Mouse (Mus musculus): ENCODE results near the gene Ctla4. TPM values are rescaled to one million over a fixed set of nuclear protein-coding genes. Genes with fewer than 3 reads are reported as not detected.

Ctla4 gene
- total RNA-seq, 2 experiments from 2014 or later: not detected

DNA sequence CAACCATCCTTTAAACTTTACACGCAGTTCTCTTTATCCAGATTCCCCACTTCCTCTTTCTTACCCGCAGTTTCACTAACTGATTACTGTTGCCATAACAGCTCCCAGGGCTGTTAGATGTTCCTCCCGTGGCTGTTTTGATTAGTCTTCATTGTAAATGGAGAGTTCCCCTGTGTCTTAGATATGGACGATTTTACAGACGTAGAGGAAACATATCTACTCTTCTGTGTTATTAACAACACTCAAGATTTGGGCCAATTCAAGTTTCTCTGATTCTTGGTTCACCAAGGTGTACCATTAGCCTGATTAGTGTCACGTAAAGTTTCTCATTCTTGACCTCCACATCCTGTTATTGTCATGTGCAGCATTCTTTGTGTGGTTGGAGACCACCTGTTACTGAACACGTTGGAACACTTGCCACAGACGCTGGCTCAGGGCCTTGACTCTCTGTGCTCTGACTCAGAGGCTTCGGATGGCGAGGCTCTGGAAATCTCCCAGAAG, 29.5 kb downstream of the Ctla4 start:
- no peak for DNase-seq (ENCODE audit: low spot score in 2 of 2)

DNA sequence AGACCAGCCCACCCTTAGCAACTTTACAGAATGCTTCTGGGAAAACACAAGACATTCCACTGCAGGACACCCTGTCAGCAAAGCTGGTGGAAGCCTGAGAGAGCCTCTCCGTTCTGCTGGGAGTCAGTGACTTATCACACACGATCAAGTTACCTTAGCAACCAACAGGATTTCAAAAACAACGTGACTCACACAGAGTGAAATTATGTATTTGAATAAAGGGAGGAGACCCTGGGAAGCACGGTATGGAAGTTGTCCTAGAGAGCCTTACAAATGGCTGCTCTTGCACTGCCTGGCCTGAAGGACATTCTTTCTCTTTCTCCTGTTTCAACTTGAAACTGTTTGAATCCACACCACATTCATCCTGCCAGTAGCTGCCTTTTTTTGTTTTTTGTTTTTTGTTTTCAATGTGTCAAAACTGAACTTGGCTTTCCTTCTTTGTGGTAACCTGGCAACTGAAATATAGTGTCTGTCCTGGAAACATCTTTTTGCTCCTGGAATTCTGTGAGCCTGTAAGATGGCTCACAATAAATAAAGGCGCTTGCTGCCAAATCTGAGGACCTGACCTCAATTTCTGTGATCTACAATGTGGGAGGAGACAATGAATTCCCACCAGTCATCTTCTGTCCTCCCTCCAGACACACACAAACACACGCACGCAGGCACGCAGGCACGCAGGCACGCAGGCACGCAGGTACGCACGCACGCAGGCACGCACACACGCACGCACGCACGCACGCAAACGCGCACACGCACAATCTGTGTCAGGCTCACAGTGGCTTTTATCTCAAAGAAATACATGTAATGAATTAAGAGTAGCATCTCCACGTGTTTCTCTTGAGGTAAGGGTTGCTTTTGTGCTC, 33.9 kb downstream of the Ctla4 start:
- no peak for DNase-seq (ENCODE audit: low spot score in 2 of 2)

DNA sequence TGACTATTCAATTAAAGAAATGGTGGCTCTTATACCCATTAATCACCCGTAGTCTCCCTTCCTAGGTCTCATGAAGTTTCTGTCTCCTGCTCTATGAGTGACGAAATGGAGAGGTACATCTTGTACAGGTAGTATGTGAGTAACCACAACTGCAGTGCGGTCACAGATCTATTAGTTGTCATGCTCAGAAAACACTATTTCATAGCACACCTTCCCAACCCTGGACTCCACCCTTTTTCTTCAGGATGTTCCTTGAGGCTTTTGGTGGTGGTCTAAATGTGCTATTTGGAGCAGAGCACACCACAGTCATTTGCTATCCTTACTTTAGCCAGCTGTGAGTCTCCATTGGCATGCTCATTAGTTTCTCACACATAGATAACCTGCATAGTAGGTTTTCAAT, 42.2 kb downstream of the Ctla4 start:
- no peak for DNase-seq (ENCODE audit: low spot score in 2 of 2)

DNA sequence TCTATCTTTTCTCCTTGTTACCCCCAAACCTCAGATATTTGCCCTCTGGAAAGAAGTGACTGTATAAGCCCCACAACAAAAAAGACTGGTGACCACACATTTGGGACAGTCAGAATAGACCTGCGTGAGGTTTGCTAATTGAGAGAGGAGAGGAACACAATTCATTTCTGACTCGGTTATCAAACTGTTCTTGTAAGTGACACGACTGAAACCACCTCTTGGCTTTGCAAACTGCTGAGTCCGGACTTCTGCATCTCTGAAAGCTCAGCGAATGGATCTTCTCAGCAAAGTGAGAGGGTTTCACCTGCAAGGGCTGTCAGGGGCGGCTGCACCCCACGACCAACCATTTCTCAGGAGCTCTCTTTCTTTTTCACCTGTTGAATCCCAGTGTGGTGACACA, 43.6 kb downstream of the Ctla4 start:
- no peak for DNase-seq (ENCODE audit: low spot score in 2 of 2)

DNA sequence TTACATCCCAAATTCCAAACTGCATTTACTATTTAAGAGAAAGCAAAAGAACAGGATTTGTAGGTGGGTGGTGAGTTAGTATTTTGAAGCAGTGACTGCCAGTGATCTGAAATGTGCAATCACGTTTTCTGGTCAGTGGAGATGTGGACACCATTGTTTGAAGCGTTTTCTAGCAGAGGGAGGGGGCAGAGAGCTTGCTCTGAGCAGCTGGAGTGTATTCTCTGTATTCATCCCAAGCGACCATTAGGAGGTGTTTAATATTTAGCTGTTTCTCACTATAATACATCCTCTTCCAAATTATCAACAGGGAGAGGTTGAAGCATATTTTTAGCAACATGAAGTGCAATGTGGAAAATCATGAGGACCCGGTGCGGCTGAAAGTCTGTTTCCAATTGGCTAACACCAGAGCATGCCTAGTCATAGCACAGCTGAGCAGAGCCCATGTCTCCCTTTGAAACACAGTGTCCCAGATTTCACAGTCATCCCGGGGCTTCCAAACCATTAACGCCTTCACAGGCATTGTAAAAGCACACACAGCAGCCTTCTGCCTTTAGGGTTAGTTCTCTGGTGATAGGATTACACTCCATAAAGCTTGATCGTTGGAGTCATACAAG, 49.3 kb downstream of the Ctla4 start:
- peak in 1 of 2 experiments; percentile 8 for DNase-seq (ENCODE audit: low spot score in 2 of 2)

DNA sequence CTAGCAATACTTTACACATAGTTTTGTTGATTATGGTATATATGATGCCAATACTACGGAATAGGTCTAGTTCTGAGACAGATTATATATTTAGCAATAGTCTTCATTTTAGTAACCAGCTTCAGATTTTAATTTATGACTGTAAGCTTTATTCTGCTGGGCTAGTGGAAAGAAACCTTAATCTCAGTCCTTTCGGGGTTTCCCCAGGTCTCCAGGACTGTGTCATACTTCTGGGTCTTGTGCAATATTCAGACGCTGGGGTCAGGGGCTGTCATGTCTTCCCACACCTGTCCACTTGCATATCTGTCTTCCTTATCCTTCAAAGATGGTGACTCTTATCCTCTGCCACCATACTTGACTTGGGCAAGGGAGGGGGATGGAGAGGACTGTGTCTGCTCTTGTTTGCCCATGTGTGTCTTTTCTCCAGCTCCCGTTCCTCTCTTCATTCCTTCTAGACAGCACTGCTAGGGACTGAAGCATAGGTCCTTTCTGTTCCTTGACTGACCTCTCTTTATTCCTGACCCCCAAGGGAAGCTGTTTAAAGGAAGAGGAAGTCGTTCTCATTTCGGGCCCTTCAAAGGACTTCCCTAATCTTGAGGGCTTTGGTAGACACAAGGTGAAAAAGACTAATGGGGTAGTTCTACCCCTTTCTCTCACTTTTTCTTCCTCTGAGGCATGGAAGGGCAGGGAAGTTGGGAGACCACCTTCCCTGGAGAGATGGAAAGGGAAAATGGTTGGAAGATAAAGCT, 50.3 kb downstream of the Ctla4 start:
- no peak for DNase-seq (ENCODE audit: low spot score in 2 of 2)

DNA sequence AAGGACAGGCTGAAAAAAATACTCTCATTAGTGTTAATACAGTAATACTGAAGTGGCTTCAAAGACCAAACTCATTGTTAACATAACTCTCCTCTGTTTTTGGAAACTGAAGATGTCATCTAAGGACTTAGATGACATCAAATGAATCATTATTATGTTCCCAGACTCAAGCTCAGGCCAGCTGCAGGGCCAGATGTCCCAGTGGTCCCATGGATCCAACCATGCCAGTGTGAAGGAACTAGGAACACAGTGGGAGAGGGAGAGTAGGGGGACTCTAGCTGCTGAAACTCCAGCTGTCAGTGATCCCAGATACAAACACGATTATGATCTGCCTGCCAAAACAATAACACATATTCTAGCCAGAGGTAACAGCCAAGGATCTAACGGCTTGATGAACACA, 51.5 kb downstream of the Ctla4 start:
- no peak for DNase-seq (ENCODE audit: low spot score in 2 of 2)

DNA sequence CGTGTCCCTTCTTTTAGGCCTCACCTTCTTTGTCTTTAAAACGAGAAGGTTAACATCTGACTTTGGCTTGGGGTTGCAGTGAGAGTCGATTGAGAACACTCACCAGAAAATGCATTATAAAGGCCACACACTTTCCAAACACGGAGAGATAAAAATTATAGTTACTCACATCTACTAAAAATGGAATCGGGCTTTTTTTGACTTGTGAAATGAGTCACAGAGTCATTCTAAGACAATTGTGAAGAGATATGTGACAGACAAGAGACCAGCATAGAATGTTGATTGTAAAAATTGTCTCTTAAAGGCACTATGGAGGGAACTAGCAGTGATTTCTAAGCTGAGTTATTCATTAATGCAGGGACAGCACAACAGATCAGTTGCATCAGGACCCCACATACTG, 52.2 kb downstream of the Ctla4 start:
- no peak for DNase-seq (ENCODE audit: low spot score in 2 of 2)

DNA sequence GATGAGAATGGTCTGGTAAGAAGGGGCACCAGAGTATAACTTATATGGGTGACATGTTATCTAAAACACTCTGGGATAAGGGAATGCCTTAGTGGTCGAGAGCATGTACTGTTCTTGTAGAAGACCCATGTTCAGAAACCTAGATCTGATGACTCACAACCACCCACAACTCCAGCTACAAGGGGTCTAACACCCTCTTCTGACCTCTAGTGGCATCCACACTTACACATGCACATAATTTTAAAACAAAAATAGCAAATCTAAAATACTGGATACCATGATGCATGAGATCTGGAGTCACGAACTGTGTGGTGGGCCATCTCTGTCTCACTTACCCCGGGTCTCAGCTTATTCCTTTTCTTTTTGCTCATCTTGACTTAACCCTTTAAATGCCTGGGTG, 53.2 kb downstream of the Ctla4 start:
- DNase-seq (ENCODE audit: low spot score in 2 of 2): no peak

DNA sequence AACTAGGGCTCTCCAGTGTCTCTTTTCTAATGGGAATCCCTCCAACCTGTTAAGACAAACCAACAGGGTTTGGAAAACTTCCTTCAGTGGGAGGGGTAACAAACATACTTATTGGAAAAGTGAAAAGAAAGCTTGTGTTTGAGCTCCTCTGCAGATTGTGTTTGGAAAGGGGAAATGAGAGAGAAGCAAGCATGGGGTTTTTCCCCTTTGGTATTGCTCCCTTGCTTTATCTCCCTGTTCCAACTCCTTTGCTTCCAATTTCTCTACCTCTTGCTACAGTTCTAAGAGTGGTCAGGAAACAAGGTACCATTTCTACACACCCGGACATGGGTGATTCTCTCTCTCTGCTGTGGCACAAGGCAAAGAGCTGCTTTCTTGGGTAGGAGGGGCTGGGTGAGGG, 53.8 kb downstream of the Ctla4 start:
- DNase-seq (ENCODE audit: low spot score in 2 of 2): no peak

DNA sequence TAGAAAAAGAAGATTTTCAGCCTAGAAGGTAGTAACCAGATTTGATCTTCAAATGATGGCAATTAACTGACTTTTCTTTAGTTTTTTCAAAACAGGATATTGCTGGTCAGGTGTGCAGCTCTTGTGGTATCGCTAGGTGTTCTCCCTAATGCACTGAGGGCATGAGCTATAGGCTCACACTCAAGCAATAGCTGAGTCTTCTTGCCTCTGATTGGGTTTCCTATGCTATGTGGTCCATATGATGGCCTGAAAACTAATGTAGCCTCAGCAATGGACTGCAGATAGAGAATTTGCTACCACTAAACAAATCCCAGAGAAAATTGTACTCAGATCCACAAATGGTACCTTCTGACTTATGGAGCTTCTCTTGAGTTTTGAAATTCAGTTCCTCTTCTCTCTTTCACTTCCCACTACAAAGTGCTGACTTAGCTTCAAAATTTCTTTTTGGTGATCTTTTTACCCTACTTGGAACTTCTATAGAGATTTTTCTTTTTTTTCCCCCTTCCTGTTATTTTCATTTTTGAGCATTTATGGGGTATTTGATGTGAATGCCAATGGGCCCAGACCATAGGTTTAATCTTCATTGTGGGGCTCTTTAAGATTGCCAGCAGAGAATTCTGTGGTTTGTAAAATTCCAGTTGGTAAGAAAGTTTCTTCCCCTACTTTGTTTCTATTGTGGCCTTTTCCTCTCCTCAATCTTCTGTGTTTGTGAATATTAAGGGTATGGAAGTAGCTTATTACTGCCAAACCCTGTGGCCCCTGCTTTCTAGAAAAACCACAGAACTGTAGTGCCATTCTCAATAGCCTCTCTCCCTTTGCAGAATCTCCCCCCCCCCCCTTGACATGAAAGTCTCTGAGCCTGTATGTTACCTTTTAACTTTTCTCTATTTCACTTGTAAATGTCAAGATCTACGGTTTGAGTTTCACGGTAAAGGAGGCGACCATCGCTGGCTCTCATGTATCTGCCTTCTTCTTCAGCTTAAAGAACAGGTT, 54.6 kb downstream of the Ctla4 start:
- DNase-seq (ENCODE audit: low spot score in 2 of 2): no peak

DNA sequence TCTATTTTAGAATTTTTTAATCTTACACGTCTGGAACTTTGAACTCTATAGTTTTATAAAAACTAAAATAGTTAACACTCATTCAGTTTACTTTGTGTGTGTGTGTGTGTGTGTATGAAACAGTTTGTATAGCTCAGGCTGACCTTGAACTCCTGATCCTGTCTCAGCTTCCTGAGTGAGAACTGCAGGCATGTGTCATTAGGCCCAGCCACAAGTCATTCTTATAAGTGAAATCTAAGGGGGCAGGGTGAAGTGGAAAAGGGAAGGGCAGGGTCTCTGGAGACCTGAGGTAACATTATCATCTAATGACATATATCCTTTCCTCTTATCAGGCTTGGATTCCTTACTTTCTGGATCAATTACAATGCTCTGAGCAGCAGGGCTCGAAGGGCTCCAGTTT, 56.1 kb downstream of the Ctla4 start:
- no peak for DNase-seq (ENCODE audit: low spot score in 2 of 2)

DNA sequence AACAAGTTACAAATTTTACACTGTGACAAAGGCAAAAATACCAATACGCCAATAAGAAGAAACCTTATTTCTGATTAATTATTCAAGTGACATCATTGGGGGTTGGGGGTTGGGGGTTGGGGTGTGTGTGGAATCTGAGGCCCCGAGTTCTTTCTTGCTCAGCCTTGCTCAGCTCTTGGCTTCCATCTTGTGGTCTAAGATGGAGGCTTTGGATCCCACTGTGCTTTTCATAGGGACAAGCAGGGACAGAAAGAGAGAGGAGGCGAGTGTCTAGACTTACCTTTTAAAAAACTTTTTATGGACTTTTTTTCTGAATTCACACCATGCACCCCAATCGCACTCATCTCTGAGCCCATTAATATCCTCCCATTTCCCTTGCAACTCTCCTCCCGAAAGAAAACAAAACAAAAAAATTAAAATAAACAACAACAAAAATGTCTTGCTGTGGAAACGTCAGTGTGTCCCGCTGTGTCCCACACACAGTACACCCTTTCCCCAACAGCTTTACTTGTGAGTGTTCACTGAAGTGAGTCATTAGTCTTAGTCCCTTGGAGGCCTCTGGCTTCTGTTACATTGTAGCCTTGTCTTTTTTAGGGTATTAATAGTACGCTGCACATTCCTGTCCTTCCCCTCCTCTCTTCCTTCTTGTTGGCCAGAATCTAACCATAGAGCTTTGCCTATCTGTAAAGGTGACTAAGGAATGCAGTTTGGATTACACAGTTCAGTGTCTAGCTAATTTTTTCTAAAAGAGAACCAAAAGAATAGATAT, 59.0 kb downstream of the Ctla4 start:
- no peak for DNase-seq (ENCODE audit: low spot score in 2 of 2)

DNA sequence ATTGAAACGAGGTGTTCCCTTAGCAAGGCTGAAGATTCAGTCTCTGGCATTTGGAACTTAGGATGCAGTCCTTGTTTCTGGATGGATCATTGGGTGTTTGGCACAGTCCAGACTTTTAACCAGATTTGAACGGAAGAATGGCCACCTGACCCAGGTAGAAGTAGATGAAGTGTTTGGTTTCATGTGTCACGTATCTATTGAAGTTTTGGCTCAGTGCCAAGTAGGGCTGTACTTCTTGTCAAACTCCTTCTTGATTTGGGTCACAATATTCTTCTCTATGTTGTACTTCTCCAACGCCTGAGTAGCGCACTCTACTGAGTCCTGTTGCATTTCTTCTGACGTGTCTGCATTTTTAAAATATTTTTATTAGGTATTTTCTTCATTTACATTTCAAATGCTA, 61.3 kb downstream of the Ctla4 start:
- no peak for DNase-seq (ENCODE audit: low spot score in 2 of 2)

DNA sequence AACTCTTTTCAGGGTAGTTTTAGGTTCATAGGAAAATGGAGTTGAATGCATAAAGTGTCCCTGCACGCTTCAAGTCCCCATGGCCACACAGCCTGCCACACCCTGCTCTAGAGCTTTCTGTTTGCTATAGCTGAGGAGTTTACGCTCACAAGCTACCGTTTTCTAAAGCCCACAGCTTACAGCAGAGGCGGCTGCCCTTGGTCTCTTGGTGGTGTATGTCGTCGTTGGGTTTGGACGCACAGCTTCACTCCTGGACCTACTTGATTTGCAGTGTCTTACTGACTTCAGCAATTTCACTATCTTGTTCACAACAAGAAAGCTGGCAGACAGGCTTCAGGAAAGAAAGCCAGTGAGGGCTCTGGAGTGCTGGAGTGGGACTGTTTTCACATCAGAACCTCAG, 66.2 kb downstream of the Ctla4 start:
- DNase-seq (ENCODE audit: low spot score in 2 of 2): no peak

DNA sequence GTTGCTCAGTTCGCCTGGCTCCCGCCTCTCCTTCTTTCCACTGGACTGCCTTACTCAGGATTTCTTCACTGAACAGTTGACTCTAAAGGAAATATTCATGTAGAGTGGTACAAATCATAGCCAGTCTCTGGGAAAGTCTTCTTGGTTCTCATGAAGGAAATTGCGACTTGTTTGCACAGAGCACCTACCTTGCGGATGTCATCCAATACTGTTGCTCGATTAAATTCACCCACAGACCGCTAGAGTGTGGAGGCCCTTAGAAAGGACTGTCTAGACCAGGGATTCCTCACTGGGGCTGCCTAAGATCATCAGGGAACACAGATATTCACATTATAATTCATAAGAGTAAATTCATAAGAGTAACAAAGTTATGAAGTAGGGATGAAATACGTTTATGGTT, 66.9 kb downstream of the Ctla4 start:
- DNase-seq (ENCODE audit: low spot score in 2 of 2): no peak

DNA sequence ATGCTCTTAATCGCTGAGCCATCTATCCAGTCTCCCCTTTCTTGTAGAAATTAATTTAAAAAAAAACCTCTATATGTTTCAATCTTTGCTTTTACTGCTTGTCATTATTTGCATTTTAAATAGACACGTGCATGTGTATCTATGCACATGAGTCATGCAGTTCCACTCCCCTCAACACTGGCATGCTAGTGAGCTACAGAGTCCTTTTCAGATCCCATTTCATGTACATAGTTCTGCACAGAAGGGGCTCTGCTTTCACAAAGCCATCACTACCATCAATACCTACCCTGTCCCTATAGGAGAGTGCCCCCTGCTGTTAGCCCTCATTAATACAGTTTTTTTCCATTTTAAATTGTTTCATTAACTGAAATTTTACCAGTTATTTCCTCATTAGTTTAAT, 68.0 kb downstream of the Ctla4 start:
- peak in 1 of 2 experiments; percentile 15 for DNase-seq (ENCODE audit: low spot score in 2 of 2)

DNA sequence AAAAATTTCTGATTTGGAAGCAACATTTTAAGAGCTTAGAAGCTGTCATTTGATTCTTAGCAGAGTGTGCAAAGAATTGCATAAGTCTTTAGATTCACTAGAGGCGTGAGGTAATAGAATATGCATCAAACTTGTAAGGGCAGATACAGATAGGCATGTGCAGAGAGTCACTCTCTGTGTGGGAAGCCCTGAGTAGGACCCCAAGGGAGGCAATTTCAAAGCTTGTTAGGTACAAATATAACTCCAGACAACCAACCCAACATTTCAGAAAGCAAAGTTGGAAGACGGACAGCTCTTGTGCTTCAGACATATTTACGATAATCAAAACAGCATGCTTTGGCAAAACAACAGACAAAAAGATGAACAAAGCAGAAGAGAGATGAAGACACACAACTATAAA, 68.4 kb downstream of the Ctla4 start:
- no peak for DNase-seq (ENCODE audit: low spot score in 2 of 2)

DNA sequence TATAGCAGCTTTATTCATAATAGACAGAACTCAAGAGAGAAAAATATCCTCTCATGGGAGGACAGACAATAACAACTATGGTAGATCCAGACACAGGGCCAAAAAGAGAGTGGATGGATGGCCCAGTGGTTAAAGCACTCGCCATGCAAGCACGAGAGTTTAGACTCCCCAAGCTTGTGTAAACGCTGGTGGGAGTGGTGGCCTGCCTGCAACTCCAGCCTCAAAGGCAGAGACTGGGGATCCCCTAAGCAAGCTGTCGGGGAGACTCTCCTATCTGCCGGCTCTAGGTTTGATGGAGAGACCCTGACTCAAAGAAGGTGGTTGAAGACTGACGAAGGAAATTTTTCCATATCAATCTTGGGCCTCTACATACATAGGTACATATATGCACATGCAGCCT, 69.4 kb downstream of the Ctla4 start:
- no peak for DNase-seq (ENCODE audit: low spot score in 2 of 2)

DNA sequence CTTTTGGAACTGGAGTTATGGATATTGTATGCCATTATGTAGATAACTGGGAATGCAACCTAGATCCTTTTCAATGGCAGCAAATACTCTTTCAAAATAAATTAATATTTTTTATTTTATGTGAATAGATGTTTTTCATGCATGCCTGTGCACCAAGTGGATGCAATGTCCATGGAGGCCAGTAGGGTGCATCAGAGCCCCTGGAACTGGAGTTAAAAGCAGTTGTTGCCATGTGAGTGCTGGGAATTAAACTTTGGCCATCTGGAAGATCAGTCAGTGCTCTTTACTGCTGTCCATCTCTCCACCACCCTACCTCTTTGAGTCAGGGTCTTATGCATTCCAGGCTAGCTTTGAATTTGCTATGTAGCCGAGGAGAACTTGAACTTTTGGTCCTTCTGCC, 71.5 kb downstream of the Ctla4 start:
- DNase-seq (ENCODE audit: low spot score in 2 of 2): no peak

Data from left cerebral cortex, adult 18-20 months (tissue).